Mouse (Mus musculus) urinary bladder, postnatal 14 days (tissue): ENCODE results near the gene Vps37d.

ENCODE experiments used
- DNase-seq: peaks from one replicate; pipeline ENCODE4 v3.0.0; 2021; ENCODE audit warnings: low spot score

Gene Vps37d

DNA sequence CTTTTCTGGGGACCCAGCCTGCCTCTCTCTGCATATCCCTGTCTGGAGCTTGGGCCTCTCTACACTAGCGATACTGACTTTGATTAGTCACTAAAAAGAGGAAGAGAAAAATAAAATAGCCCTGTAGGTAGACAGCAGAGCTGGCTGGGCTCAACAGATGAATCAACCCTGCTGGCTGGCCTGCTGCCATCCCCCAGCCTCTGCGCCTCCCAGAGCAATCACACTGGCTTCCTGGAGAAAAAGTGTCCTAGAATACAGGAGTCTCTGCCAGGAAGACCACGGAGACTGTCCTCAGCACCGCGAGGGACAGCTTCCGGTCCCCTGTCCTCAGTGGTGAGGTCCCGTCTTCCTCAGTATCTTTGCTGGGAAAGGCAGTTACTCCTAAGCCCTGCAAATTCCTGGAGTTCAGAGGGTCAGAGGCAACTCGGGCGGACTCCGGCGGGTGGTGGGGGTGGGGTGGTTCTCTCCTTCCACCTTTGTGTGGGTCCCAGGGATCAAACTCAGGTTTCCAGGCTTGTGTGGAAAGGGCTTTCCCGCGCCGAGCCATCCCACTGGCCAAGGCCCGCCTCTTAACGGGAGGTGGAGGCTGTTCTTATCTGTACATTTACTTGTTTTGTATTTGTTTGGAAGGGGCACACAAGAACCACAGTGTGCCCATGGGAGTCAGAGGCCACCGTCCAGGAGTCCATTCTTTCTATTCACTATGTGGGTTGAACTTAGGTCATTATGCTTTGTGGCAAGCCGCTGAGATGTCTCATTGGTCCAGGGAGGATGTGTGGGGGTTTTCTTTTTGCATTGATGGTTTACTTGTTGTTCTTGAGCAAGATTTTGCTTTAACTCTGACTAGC, 48.8 kb downstream of the Vps37d start:
- DNase-seq = peak; percentile 68

DNA sequence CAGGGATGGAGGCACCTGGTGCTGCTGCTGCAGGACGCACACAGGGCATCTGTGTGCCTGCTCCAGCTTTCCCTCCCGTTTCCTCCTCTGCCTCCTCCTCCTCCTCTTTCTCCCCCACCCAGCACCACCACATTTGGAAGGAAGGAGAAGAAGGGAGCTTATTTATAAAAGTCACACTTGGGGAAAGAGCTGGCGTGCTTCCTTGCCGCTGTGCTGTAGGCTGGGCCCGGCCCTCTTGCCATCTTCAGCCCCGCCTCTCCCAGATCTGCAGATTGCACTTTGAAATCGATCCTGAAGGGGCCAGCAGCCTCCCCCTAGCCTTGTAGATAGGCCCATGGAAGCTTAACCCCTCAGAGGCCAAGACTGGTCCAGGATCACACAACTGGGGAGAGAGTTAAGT, 52.2 kb downstream of the Vps37d start:
- DNase-seq = no peak

DNA sequence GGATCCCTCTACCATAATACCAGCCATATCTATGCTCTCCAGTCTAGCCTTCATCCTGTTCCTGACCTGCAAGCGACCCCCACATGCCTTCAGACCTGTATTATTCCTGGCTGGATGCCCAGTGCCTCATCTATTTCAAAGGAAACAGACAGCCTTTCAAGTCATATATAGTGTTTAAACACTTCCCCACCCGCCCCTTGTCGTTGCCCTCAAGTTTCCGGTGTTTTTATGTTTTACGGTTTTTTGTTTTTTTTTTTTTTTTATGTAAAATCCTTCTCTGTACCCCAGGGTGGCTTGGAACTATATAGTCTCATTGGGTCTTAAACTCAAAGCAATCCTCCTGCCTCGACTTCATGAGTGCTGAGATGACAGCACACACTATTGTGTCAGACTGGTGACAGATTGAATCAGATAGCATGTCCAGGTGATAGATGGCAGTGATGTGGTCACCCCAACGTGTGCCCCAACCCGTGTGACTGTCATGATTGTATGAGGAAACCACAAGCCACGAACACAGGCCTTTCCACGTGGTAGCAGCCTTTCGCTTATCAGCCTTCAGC, 53.3 kb downstream of the Vps37d start:
- no peak for DNase-seq

DNA sequence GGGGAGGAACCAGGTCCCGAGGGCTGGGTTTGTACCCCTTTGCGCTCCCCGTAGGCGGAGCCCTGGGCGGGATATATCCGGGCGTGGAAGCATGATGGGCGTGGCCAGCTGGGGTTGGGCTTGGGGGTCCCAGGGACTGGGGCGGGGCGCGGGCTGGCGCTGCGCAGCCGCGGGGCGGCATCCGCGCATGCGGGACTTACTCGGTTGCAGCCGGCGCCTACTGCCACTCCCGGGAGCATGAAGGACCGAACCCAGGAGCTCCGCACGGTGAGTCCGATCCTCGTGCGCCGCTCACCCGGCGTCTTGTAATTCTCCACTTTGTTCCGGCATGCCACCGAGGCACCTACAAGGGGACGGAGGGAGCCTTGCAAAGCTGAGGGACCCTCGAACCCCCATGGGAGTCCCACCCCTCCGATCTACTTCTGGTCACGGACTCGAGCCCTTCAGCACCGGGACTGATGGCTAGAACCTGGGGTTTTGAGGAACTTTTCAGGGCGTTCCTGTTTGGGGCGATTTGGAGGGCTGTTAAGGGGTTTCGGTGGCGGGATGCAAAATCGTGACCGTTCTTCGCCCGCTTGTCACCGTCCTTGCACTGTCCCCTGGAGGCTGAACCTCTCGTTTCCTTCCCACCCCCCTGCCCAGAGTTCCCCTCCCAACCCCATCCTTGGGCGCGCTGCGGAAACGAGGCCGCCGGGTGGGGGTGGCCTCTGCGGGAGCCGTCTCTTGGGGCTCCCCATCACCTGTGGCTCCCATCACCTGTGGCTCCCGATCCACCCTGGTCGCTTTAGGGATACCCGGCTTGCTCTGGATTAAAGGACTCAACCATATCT, 54.5 kb downstream of the Vps37d start, which contains the start of gene Stx1a:
Gene Stx1a, plus strand, starts transcription at position 139 of the 830 bp plus-strand sequence.
- peak; percentile 90 for DNase-seq
